Mouse (Mus musculus) layer of hippocampus, adult 18-20 months (tissue): ENCODE data around the gene Met. TPM values are rescaled to one million over a fixed set of nuclear protein-coding genes. Genes with fewer than 3 reads are reported as not detected.

Experiments used
- DNase-seq, 2 experiments: peaks; one replicate each; pipeline ENCODE4 v3.0.0; 2022; ENCODE audit warnings: low spot score in 2 of 2
- total RNA-seq, 2 experiments: library from RNA; stranded (reverse); gene quantifications; 2 replicates each; pipeline ENCODE4 v1.2.3; 2021

Met gene
- total RNA-seq, 2 experiments from 2014 or later: 1.7 to 3.2 TPM

- no peak for DNase-seq
Observed at GRCm38 (mm10) chr6:17491502-17491901, 27.9 kb downstream of the Met start.

- DNase-seq: no peak
Observed at GRCm38 (mm10) chr6:17492062-17492461, 28.5 kb downstream of the Met start.

- DNase-seq: no peak
Observed at GRCm38 (mm10) chr6:17495413-17495812, 31.8 kb downstream of the Met start.

GRCm38 (mm10) chr6:17497366-17497765 lies 33.8 kb downstream of the Met start:
- no peak for DNase-seq

GRCm38 (mm10) chr6:17498801-17499200 lies 35.2 kb downstream of the Met start:
- no peak for DNase-seq

GRCm38 (mm10) chr6:17501440-17501839 lies 37.8 kb downstream of the Met start:
- DNase-seq: no peak

- no peak for DNase-seq
Observed at GRCm38 (mm10) chr6:17502311-17502710, 38.7 kb downstream of the Met start.

GRCm38 (mm10) chr6:17503724-17504123 lies 40.1 kb downstream of the Met start:
- no peak for DNase-seq

- no peak for DNase-seq
Observed at GRCm38 (mm10) chr6:17505530-17505929, 41.9 kb downstream of the Met start.

GRCm38 (mm10) chr6:17506831-17507230 lies 43.2 kb downstream of the Met start:
- DNase-seq: no peak

GRCm38 (mm10) chr6:17508184-17508583 lies 44.6 kb downstream of the Met start:
- no peak for DNase-seq

- no peak for DNase-seq
Observed at GRCm38 (mm10) chr6:17508604-17509372, 45.2 kb downstream of the Met start.

- no peak for DNase-seq
Observed at GRCm38 (mm10) chr6:17513381-17513780, 49.8 kb downstream of the Met start.

GRCm38 (mm10) chr6:17515775-17516460 lies 52.3 kb downstream of the Met start:
- no peak for DNase-seq

- no peak for DNase-seq
Observed at GRCm38 (mm10) chr6:17521901-17522717, 58.5 kb downstream of the Met start.

- no peak for DNase-seq
Observed at GRCm38 (mm10) chr6:17522917-17523316, 59.3 kb downstream of the Met start.

GRCm38 (mm10) chr6:17529490-17530269 lies 66.1 kb downstream of the Met start:
- no peak for DNase-seq

GRCm38 (mm10) chr6:17541615-17542014 lies 78.0 kb downstream of the Met start:
- DNase-seq: no peak

- DNase-seq: no peak
Observed at GRCm38 (mm10) chr6:17542383-17542782, 78.8 kb downstream of the Met start.

GRCm38 (mm10) chr6:17545480-17545879 lies 81.9 kb downstream of the Met start:
- DNase-seq: no peak

- no peak for DNase-seq
Observed at GRCm38 (mm10) chr6:17546341-17546740, 82.7 kb downstream of the Met start.
